In the genomic region with DNA sequence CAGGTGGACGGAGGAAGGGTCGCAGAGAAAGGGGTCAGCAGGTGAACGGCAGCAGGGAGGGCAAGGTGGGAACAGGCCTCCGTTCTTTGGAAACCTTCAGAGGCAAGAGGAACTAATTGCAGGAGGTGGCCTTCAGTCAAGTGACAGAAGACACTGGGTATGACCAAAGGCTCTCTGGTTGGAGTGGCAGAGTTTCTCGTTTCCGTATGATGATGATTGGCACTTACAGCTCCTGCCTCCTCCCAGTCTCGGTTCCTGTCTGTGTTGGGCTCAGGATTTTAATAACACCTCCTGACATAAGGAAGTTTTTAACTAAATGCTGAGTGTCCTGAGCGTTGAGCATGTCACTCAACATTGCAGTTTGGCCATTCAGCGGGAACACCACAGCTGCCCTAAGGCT, we compare ENCODE assay signal across 26 mouse cellular contexts. TPM values are rescaled to one million over a fixed set of nuclear protein-coding genes. Genes with fewer than 3 reads are reported as not detected.
DNase-seq lines count a peak whose midpoint lies in the region; ATAC-seq lines count a peak whose summit lies in the region.
"Had no signal": no experiment of that assay in that cellular context is flagged by ENCODE, and none has a peak within 500 bp of the region (broad histone marks: within the 10 kb centered on the region; RNA-seq: fewer than 3 reads in every experiment).

No protein-coding gene starts in this region.

- H3K9me3 ChIP-seq in hindbrain, embryonic 10.5 days = no peaks in the 10 kb centered on the region
- H3K9me3 ChIP-seq in hindbrain, embryonic 11.5 days (ENCODE audit: control insufficient read depth, low read length) = no peaks in the 10 kb centered on the region
- H3K9me3 ChIP-seq in midbrain, embryonic 13.5 days = no peaks in the 10 kb centered on the region
- H3K9me3 ChIP-seq in midbrain, embryonic 15.5 days = no peaks in the 10 kb centered on the region
- H3K9me3 ChIP-seq: embryonic facial prominence, embryonic 13.5 days; embryonic facial prominence, embryonic 15.5 days; forebrain, embryonic 10.5 days; forebrain, embryonic 12.5 days; G1E had no signal

- no peak overlapping the region for H3K4me3 ChIP-seq in hindbrain, embryonic 10.5 days
- H3K4me3 ChIP-seq in hindbrain, embryonic 11.5 days (ENCODE audit: low read depth, low read length) = no peak overlapping the region
- H3K4me3 ChIP-seq in midbrain, embryonic 13.5 days (replicated peaks) = no peak overlapping the region
- no peak overlapping the region for H3K4me3 ChIP-seq in midbrain, embryonic 15.5 days
- H3K4me3 ChIP-seq: embryonic facial prominence, embryonic 13.5 days; embryonic facial prominence, embryonic 15.5 days; erythroblast, embryonic 14.5 days; forebrain, embryonic 10.5 days; forebrain, embryonic 12.5 days had no signal

- peaks cover 18% of the 10 kb centered on the region for H3K4me1 ChIP-seq in hindbrain, embryonic 10.5 days (replicated peaks)
- 0 out of 2 replicates have a peak, but pooled peaks cover 2% of the 10 kb centered on the region for H3K4me1 ChIP-seq in hindbrain, embryonic 11.5 days (replicated peaks; ENCODE audit: control insufficient read depth, insufficient read depth, low read length)
- H3K4me1 ChIP-seq in midbrain, embryonic 13.5 days (replicated peaks) = peaks cover 33% of the 10 kb centered on the region
- peaks cover 24% of the 10 kb centered on the region for H3K4me1 ChIP-seq in midbrain, embryonic 15.5 days
- H3K4me1 ChIP-seq: embryonic facial prominence, embryonic 13.5 days; embryonic facial prominence, embryonic 15.5 days; forebrain, embryonic 10.5 days had no signal

- H3K27ac ChIP-seq in hindbrain, embryonic 10.5 days = 0 out of 2 replicates have a peak overlapping the region, but pooled peaks have one; percentile 18
- no peak overlapping the region for H3K27ac ChIP-seq in hindbrain, embryonic 11.5 days (ENCODE audit: low read depth, low read length)
- peak overlapping the region; percentile 27; the same call in 1 of the 2 replicates for H3K27ac ChIP-seq in midbrain, embryonic 13.5 days
- H3K27ac ChIP-seq in midbrain, embryonic 15.5 days = no peak overlapping the region
- H3K27ac ChIP-seq: embryonic facial prominence, embryonic 13.5 days; embryonic facial prominence, embryonic 15.5 days; forebrain, embryonic 10.5 days; forebrain, embryonic 12.5 days had no signal

- ATAC-seq in hindbrain, embryonic 11.5 days (ENCODE audit: low FRiP score) = no peak
- ATAC-seq in midbrain, embryonic 13.5 days = no peak
- ATAC-seq in midbrain, embryonic 15.5 days (replicated peaks) = no peak
- peak; percentile 16; the same call in 1 of the 2 replicates for ATAC-seq in common myeloid progenitor, adult 5-6 weeks (replicated peaks; ENCODE audit: low read depth, poor library complexity, severe bottlenecking)
- ATAC-seq in megakaryocyte, adult 5-6 weeks (ENCODE audit: poor library complexity, severe bottlenecking) = peak; percentile 90
- ATAC-seq: CD4-positive, CD25-positive, alpha-beta regulatory T cell, adult 4 months had no signal

- WGBS in hindbrain, embryonic 10.5 days = 80% methylated on average over 9 of the region's 9 CpGs
- WGBS in hindbrain, embryonic 11.5 days = 79% methylated on average over 9 of the region's 9 CpGs
- whole genome bisulfite sequencing in midbrain, embryonic 13.5 days = 85% methylated on average over 9 of the region's 9 CpGs
- 86% methylated on average over 9 of the region's 9 CpGs for WGBS in midbrain, embryonic 15.5 days

- H3K36me3 ChIP-seq in hindbrain, embryonic 10.5 days = no peaks in the 10 kb centered on the region
- no peaks in the 10 kb centered on the region for H3K36me3 ChIP-seq in hindbrain, embryonic 11.5 days (ENCODE audit: control insufficient read depth, insufficient read depth, low read length)
- no peaks in the 10 kb centered on the region for H3K36me3 ChIP-seq in midbrain, embryonic 13.5 days
- H3K36me3 ChIP-seq in midbrain, embryonic 15.5 days (replicated peaks) = no peaks in the 10 kb centered on the region
- H3K36me3 ChIP-seq: embryonic facial prominence, embryonic 13.5 days; embryonic facial prominence, embryonic 15.5 days; forebrain, embryonic 10.5 days; forebrain, embryonic 12.5 days; G1E had no signal

- H3K9ac ChIP-seq in hindbrain, embryonic 11.5 days (ENCODE audit: low read depth, low read length) = no peak overlapping the region
- no peak overlapping the region for H3K9ac ChIP-seq in midbrain, embryonic 13.5 days (replicated peaks)
- no peak overlapping the region for H3K9ac ChIP-seq in midbrain, embryonic 15.5 days
- H3K9ac ChIP-seq: embryonic facial prominence, embryonic 13.5 days; embryonic facial prominence, embryonic 15.5 days; forebrain, embryonic 12.5 days had no signal

- H3K4me2 ChIP-seq in hindbrain, embryonic 11.5 days (replicated peaks; ENCODE audit: low read depth, low read length) = no peak overlapping the region
- no peak overlapping the region for H3K4me2 ChIP-seq in midbrain, embryonic 13.5 days (replicated peaks)
- H3K4me2 ChIP-seq in midbrain, embryonic 15.5 days = no peak overlapping the region
- H3K4me2 ChIP-seq: embryonic facial prominence, embryonic 13.5 days; embryonic facial prominence, embryonic 15.5 days; forebrain, embryonic 12.5 days had no signal

- no peak for DNase-seq in hindbrain, embryonic 10.5 days (ENCODE audit: low spot score)
- DNase-seq in hindbrain, embryonic 11.5 days (ENCODE audit: low spot score) = no peak
- no peak for DNase-seq in adrenal gland, postnatal 25 days
- DNase-seq in Muller cell, postnatal 12 days (ENCODE audit: inconsistent ontology term) = no peak
- DNase-seq: adrenal gland, adult 2 months; adrenal gland, postnatal 10 days; adrenal gland, postnatal 36 days; B cell, adult 2 months; cerebellum, adult 11-12 months; cerebellum, adult 2 months; cerebellum, adult 9-10 months; cerebellum, postnatal 10 days; cerebellum, postnatal 25 days; embryo, embryonic 11 days had no signal

- H3K27me3 ChIP-seq in hindbrain, embryonic 10.5 days (ENCODE audit: insufficient read depth, poor library complexity, severe bottlenecking) = no peaks in the 10 kb centered on the region
- no peaks in the 10 kb centered on the region for H3K27me3 ChIP-seq in hindbrain, embryonic 11.5 days (ENCODE audit: control insufficient read depth, insufficient read depth, low read length)
- H3K27me3 ChIP-seq in midbrain, embryonic 13.5 days = no peaks in the 10 kb centered on the region
- no peaks in the 10 kb centered on the region for H3K27me3 ChIP-seq in midbrain, embryonic 15.5 days (replicated peaks)
- H3K27me3 ChIP-seq: CH12.LX; embryonic facial prominence, embryonic 13.5 days; embryonic facial prominence, embryonic 15.5 days; forebrain, embryonic 12.5 days had no signal

RNA-seq across cellular contexts. Expression of a gene that starts 57.3 kb away (rescaled TPM):
- 0.77 and 1.2 TPM in 2 replicates for polyA plus RNA-seq in hindbrain, embryonic 10.5 days (2016; fragmentation: Nextera tagmentation; extraction: Ambion mirVana)
- 1.1 and 1.9 TPM in 2 replicates for polyA plus RNA-seq in hindbrain, embryonic 11.5 days (2014; fragmentation: Nextera tagmentation; extraction: Ambion mirVana)
- polyA plus RNA-seq in midbrain, embryonic 13.5 days (2015; fragmentation: Nextera tagmentation; extraction: Ambion mirVana) = 2.6 and 3.8 TPM in 2 replicates
- polyA plus RNA-seq in midbrain, embryonic 15.5 days (2015; fragmentation: Nextera tagmentation; extraction: Ambion mirVana) = 10.8 and 13.7 TPM in 2 replicates
- total RNA-seq in common myeloid progenitor, adult 5-6 weeks (2017) = 0.09 TPM in 1 of 2 replicates, not detected in the other
- not detected in 2 replicates for total RNA-seq in megakaryocyte, adult 5-6 weeks (2015)
- total RNA-seq in megakaryocyte, adult 5-6 weeks (2017) = not detected in 2 replicates
- total RNA-seq in adrenal gland, postnatal 25 days (2021) = not detected in 2 replicates
- total RNA-seq: adrenal gland, adult 2 months; adrenal gland, postnatal 10 days; adrenal gland, postnatal 36 days; CH12.LX had no signal
- polyA plus RNA-seq: adrenal gland, adult 2 months; CD4-positive, CD25-positive, alpha-beta regulatory T cell, adult 4 months; erythroblast, embryonic 14.5 days; G1E had no signal

Comparison
In these comparisons a context has a peak if more than half of its experiments do, and no peak if none do; other contexts are left out.
1. H3K27ac ChIP-seq: peak in hindbrain, embryonic 10.5 days (single experiment) and midbrain, embryonic 13.5 days (single experiment); none in hindbrain, embryonic 11.5 days (single experiment) and midbrain, embryonic 15.5 days (single experiment).
2. ATAC-seq: peak in common myeloid progenitor, adult 5-6 weeks (single experiment) and megakaryocyte, adult 5-6 weeks (single experiment); none in hindbrain, embryonic 11.5 days (single experiment), midbrain, embryonic 13.5 days (single experiment) and midbrain, embryonic 15.5 days (single experiment).